ENCODE assay signal across 8 mouse cellular contexts in genomic region chr17:31931499-31931898, GRCm38 (mm10).
DNase-seq lines count a peak whose midpoint lies in the region; ATAC-seq lines count a peak whose summit lies in the region.

No protein-coding gene starts in this region.

- WGBS in midbrain, embryonic 14.5 days, result 25% methylated on average over 7 of the region's 7 CpGs

- H3K27me3 ChIP-seq in midbrain, embryonic 14.5 days (ENCODE audit: control insufficient read depth, insufficient read depth, low read length), result no peaks in the 10 kb centered on the region

- no peaks in the 10 kb centered on the region for H3K36me3 ChIP-seq in midbrain, embryonic 14.5 days (ENCODE audit: control insufficient read depth, insufficient read depth, low read length)

- H3K9me3 ChIP-seq in midbrain, embryonic 14.5 days (ENCODE audit: control insufficient read depth, low read length), result no peaks in the 10 kb centered on the region

- no peak overlapping the region for H3K4me3 ChIP-seq in midbrain, embryonic 14.5 days (replicated peaks; ENCODE audit: low read depth, low read length)

- no peak overlapping the region for H3K27ac ChIP-seq in midbrain, embryonic 14.5 days (replicated peaks; ENCODE audit: low read depth, low read length)

- no peak for ATAC-seq in midbrain, embryonic 14.5 days (ENCODE audit: low FRiP score, low TSS enrichment)

- DNase-seq in gastrocnemius, postnatal 25 days, result peak; percentile 64
- DNase-seq in gastrocnemius, postnatal 4 days (ENCODE audit: low spot score in 2 of 2), result no peak
- peak; percentile 99 for DNase-seq in heart, adult 11 months
- DNase-seq in kidney, adult 8-10 months, result peak; percentile 50 to 54
- DNase-seq in midbrain, embryonic 14.5 days, result peak; percentile 23
- no peak for DNase-seq in urinary bladder, postnatal 25 days (ENCODE audit: low spot score)
- DNase-seq in right cerebral cortex, postnatal 10 days (ENCODE audit: low spot score in 2 of 2), result no peak
- no peak for DNase-seq in cerebellum, postnatal 14 days

- H3K4me2 ChIP-seq in midbrain, embryonic 14.5 days (ENCODE audit: low read length), result no peak overlapping the region

- no peak overlapping the region; the same call in 1 of the 2 replicates for H3K9ac ChIP-seq in midbrain, embryonic 14.5 days (replicated peaks; ENCODE audit: low read length)

- 0 out of 2 replicates have a peak, but pooled peaks cover 5% of the 10 kb centered on the region for H3K4me1 ChIP-seq in midbrain, embryonic 14.5 days (ENCODE audit: control insufficient read depth, insufficient read depth, low read length)

Comparison
In these comparisons a context has a peak if more than half of its experiments do, and no peak if none do; other contexts are left out.
1. DNase-seq: peak in gastrocnemius, postnatal 25 days (single experiment), heart, adult 11 months (single experiment), kidney, adult 8-10 months (2 of 2) and midbrain, embryonic 14.5 days (single experiment); none in gastrocnemius, postnatal 4 days (0 of 2), urinary bladder, postnatal 25 days (single experiment), right cerebral cortex, postnatal 10 days (0 of 2) and cerebellum, postnatal 14 days (0 of 2).